Mouse (Mus musculus) granulocyte monocyte progenitor cell, adult 5-6 weeks (primary cell): ENCODE data around the gene Socs1. TPM values are rescaled to one million over a fixed set of nuclear protein-coding genes. Genes with fewer than 3 reads are reported as not detected.

Experiments used
- ATAC-seq: replicated peaks from 2 replicates; pipeline ENCODE4 v1.8.0; 2016; ENCODE audit warnings: mild to moderate bottlenecking, moderate TSS enrichment, inconsistent platforms; ENCODE audit not compliant: poor library complexity, severe bottlenecking
- total RNA-seq, 2 experiments: library from RNA; stranded (forward) in 1 of 2; stranded (reverse) in 1 of 2; fragments of 200-712, 200-1000 nt in 1 of 2; fragments of >200 nt in 1 of 2; fragmentation: Nextera tagmentation in 1 of 2; gene quantifications; 2 replicates each; pipeline ENCODE4 v1.2.3; 2014 to 2017

Gene Socs1
- total RNA-seq, 2 experiments from 2014 or later: 1.2 TPM; not detected in 1

- no peak for ATAC-seq
These were observed 2.3 kb upstream of the Socs1 start for GRCm38 (mm10) chr16:10787548-10788058.

DNA sequence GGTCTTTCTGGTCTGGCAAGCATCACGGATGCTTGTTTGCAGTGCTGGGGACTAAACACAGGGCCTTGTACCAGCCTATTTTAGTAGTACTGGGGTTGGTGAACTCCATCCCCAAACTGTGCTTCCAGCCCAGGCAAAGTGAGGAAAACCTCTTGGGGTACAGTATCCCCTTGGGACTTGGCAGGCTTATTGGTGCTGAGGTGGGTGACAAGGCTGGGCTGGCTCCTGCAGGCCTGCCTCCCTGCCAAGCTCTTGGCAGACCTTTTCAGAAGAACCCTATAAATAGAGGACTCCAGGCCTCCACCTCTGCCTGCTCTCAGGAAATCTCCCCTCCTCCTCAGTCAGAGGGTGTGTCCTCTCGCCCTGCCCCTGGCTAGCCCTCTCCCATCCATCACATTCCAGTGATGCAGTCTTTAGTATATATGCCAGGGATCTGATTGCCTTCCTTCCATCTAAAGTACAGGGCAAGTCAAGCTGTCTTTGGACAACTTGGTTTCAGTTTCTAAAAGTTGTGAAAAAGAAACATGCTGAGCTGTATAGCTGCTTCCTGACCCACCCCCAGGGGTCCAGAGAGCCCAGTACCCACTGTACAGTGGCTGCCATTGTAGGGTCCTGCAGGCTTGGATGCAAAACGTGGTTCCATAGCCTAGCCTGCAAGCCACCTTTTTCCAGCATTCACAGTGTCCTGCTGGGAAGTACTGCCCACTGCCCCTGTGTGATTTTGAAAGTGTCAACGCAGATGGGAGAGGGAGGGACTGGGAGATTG is 1.6 kb upstream of the Socs1 start:
- no peak for ATAC-seq

- peak; percentile 45 for ATAC-seq
These were observed 952 bp upstream of the Socs1 start for GRCm38 (mm10) chr16:10786288-10786687.

- ATAC-seq: peak; percentile 48
These were observed 454 bp downstream of the Socs1 start for GRCm38 (mm10) chr16:10784793-10785370.

- no peak for ATAC-seq
These were observed 1.2 kb downstream of the Socs1 start for GRCm38 (mm10) chr16:10783883-10784792.

GRCm38 (mm10) chr16:10783451-10783850 is 1.9 kb downstream of the Socs1 start:
- ATAC-seq: no peak

DNA sequence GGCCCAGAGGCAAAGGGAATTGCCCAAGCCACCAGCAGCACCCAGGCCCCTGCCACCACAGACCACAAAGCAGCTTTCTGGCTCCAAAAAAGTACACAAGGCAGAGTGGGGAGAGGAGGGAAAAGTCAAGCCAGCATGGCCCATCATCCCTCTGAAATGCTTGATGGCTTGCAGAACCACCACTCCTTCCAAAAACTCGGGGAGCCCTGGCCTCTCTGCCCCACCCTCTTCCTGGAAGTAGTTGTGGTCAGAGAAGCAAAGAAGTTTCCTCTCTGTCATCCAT is 2.2 kb downstream of the Socs1 start:
- ATAC-seq: peak; percentile 40

- peak; percentile 0; the same call in 1 of the 2 replicates for ATAC-seq
These were observed 2.8 kb downstream of the Socs1 start for GRCm38 (mm10) chr16:10782377-10783151.

GRCm38 (mm10) chr16:10781862-10782371 is 3.4 kb downstream of the Socs1 start:
- no peak for ATAC-seq

GRCm38 (mm10) chr16:10780631-10781120 is 4.7 kb downstream of the Socs1 start:
- no peak for ATAC-seq

GRCm38 (mm10) chr16:10777579-10778160 is 7.7 kb downstream of the Socs1 start:
- no peak for ATAC-seq

DNA sequence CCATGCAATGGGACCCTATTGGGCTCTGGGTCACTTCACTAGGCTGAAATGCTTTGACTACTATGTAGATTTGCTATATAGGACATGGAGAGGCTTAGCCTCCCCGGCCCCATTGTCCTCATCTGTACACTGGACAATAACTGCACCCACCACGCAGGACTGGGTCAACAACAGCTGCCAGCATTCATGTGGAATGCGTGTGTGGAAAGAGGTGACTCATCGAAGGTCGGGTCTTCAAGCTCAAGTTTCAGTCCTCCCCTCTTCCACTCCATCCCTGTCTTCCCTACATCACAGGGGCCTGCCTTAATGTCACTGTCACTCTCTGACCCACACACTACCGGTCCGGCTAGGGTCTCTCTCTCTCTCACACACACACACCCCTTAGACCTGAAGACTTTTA is 9.0 kb downstream of the Socs1 start:
- no peak for ATAC-seq

DNA sequence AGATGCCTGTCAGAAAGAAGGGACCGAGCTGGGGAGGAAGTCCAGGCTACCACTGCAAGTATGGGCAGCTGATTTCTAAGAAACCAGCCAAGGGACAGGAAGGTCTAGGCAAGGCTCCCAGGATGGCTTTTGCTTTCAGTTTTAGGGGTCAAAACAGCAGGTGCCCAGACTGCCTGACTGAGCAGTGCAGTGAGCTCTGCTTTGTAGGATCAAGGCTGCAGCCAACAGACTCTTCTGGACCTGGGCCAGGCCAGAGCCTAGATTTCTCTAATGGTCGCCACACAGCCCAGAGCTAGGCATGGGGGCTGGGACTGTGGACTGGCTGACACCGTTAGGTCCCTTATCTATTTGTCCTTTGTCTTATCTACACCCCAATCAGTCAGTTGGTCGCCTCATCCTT is 10.6 kb downstream of the Socs1 start:
- peak; percentile 24 for ATAC-seq

DNA sequence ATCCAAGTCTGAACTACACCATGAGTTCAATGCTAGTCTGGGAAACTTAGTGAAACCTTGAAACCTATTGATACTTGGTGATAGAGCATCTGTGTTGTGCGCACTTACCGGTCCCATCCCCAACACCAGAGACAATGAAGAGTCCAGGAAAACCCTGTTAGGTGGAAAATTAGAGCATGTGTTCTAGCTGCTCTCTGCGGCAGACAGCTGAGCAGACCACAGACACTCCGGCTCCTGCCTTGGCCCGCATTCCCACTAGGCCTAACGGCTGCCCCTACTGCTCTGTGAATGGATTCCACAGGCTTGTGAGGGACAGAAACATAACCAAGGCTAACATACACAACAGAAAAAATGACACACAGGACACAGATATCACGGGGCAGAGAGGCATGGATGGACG is 11.8 kb downstream of the Socs1 start:
- no peak for ATAC-seq

- ATAC-seq: no peak
These were observed 13.4 kb downstream of the Socs1 start for GRCm38 (mm10) chr16:10771769-10772510.

GRCm38 (mm10) chr16:10770531-10771325 is 14.6 kb downstream of the Socs1 start:
- no peak for ATAC-seq

DNA sequence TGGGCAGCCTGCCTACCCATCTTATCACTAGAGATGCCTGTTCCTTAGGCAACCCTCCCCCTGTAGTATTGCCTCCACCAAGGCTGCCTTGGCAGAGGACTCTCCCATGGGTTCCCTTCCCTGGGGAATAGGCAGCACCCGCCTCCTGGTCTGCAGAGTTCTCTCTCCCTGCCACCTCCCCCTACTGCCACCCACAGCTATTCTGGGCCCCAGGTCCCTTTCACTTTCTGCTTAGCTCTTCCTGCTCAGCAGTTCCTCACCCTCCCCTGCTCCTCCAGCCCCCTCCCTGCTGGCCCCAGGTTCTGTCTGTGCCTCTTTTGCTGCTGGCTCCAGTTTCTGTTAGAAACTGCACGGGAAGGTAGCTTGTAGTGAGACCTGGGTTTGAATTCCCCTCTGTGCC is 15.7 kb downstream of the Socs1 start:
- peak; percentile 62 for ATAC-seq

- peak; percentile 87 for ATAC-seq
These were observed 16.5 kb downstream of the Socs1 start for GRCm38 (mm10) chr16:10768821-10769220.
